Mouse (Mus musculus): Measurements from ENCODE around the gene H2-Q2. TPM values are rescaled to one million over a fixed set of nuclear protein-coding genes. Genes with fewer than 3 reads are reported as not detected.
"Not testable (repeated sequence)": the region's sequence is repeated elsewhere in the genome, so short reads cannot be mapped to it uniquely, and the experiment has no call there.

Gene H2-Q2
- polyA plus RNA-seq, 2 experiments = 0.57 to 1.8 TPM

DNA sequence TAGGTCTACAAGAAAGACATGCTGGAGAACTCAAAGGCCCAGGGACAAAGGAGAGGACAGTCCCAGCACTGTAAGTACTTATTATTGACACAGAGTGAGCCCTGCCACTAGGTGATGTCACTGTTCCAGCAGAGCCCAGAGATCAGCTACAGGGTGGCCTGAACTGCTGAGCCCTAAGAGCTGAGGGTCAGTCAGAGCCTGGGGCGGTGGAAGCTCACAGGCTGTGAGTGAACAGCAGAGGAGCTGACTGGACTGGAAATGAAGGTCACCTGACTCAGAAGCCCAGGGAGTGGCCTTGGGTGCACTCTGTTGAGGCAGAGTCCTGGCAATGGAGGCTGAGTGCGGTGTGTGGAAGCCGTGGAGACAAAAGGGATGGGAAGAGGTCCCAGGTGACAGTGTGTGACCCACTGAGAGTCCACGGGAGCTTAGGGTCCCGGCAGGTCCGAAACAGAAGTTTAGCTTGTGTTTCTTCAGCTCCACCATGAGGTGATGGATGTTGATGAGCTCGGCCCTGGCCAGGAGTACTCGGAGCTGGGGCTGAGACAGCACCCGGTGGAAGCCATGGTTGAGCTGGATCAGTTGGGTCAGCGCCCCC, 38.2 kb upstream of the H2-Q2 start:
- ATAC-seq (ENCODE audit: insufficient read depth) = 0 out of 2 replicates have a peak, but pooled peaks have one; percentile 28
- 58% methylated on average over 10 of the region's 10 CpGs for WGBS (ENCODE audit: insufficient replicate concordance)
- TF ChIP-seq EP300 (IDR thresholded peaks at IDR 0.05; ENCODE audit: low read depth) (no peak), CTCF (IDR thresholded peaks at IDR 0.05; ENCODE audit: low read depth) (no peak; the same call in 1 of the 2 replicates)

DNA sequence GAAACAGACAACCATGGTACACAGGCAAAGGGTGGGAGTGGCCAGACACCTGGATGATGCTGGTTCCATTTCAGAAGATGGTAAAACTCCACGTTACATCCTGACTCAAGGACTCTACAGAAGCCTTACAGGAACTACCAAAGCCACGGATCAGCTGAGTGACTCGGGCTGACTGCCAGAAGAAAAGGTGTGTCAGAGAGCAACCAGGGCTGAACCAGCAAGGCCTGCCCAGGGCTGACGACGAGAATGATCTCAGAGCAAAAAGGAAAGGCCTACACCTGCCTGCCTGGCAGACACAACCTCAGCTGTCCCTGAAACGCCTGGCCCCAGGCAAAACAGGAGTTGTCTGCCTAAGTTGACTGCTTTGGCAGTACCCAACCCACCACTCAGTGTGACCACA, 37.6 kb upstream of the H2-Q2 start:
- Histone ChIP-seq H3K36me3 (replicated peaks; ENCODE audit: control insufficient read depth, insufficient read depth, low read depth) (no peaks in the 10 kb centered on the region), H3K9me3 (ENCODE audit: control insufficient read depth, low read length) (no peaks in the 10 kb centered on the region), H3K9ac (replicated peaks) (no peak overlapping the region), H3K4me1 (replicated peaks; ENCODE audit: control insufficient read depth in 2 of 2, insufficient read depth in 2 of 2, low read length in 1 of 2) (peaks cover 0 to 3% of the 10 kb centered on the region in 2 experiments; a peak in 2 of 4 replicates), H3K27ac (no peak overlapping the region), H3K27me3 (ENCODE audit: control insufficient read depth, insufficient read depth, low read length) (no peaks in the 10 kb centered on the region), H3K4me3 (ENCODE audit: insufficient read depth in 1 of 2, low read depth in 2 of 2, low read length in 2 of 2) (no peak overlapping the region), H3K4me2 (ENCODE audit: low read depth) (no peak overlapping the region)
- 33% methylated on average over 6 of the region's 6 CpGs for WGBS (ENCODE audit: insufficient replicate concordance)
- no peak for ATAC-seq (ENCODE audit: insufficient read depth)
- no peak for DNase-seq (ENCODE audit: low read depth in 3 of 3, low spot score in 3 of 3)
- TF ChIP-seq CTCF (IDR thresholded peaks at IDR 0.05; ENCODE audit: low read depth) (no peak), EP300 (IDR thresholded peaks at IDR 0.05; ENCODE audit: low read depth) (no peak)

More for the DNA sequence above, 38.2 kb upstream of the H2-Q2 start:
- no peaks in the 10 kb centered on the region for H3K9me3 ChIP-seq (ENCODE audit: control insufficient read depth, low read length)
- no peak overlapping the region for H3K4me2 ChIP-seq (ENCODE audit: low read depth)
- H3K9ac ChIP-seq (replicated peaks) = no peak overlapping the region
- no peak for DNase-seq (ENCODE audit: low read depth in 3 of 3, low spot score in 3 of 3)
- H3K4me3 ChIP-seq (ENCODE audit: insufficient read depth in 1 of 2, low read depth in 2 of 2, low read length in 2 of 2) = no peak overlapping the region
- H3K27ac ChIP-seq = no peak overlapping the region
- no peaks in the 10 kb centered on the region for H3K36me3 ChIP-seq (replicated peaks; ENCODE audit: control insufficient read depth, insufficient read depth, low read depth)
- H3K27me3 ChIP-seq (ENCODE audit: control insufficient read depth, insufficient read depth, low read length) = no peaks in the 10 kb centered on the region
- peaks cover 0 to 3% of the 10 kb centered on the region in 2 experiments; a peak in 2 of 4 replicates for H3K4me1 ChIP-seq (replicated peaks; ENCODE audit: control insufficient read depth in 2 of 2, insufficient read depth in 2 of 2, low read length in 1 of 2)

DNA sequence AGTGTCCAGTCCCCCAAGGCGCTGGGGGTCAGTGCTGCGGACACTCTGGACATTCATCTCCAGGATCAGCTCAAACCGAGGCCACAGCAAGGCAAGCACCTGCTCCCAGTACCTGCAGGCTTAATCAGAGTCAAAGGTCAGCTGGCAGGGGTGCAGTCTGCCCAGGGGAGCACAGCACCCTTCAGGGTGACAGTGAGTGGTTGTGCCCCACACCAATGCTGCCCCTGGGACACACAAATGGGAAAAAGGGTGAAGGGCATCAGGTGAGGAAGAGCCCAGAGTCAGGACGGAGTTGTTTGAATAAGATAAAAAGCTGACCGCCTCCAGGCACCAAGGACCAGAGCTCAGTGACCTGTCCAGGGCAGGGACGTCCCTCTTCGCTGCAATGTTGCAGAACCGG, 37.1 kb upstream of the H2-Q2 start:
- not testable (repeated sequence) for H3K27me3 ChIP-seq (ENCODE audit: control insufficient read depth, insufficient read depth, low read length); H3K4me3 ChIP-seq (ENCODE audit: insufficient read depth in 1 of 2, low read depth in 2 of 2, low read length in 2 of 2); H3K27ac ChIP-seq; DNase-seq (ENCODE audit: low read depth in 3 of 3, low spot score in 3 of 3); H3K36me3 ChIP-seq (replicated peaks; ENCODE audit: control insufficient read depth, insufficient read depth, low read depth); H3K9ac ChIP-seq (replicated peaks); H3K4me2 ChIP-seq (ENCODE audit: low read depth); ATAC-seq (ENCODE audit: insufficient read depth); H3K4me1 ChIP-seq (replicated peaks; ENCODE audit: control insufficient read depth in 2 of 2, insufficient read depth in 2 of 2, low read length in 1 of 2); H3K9me3 ChIP-seq (ENCODE audit: control insufficient read depth, low read length)
- 52% methylated on average over 8 of the region's 8 CpGs for WGBS (ENCODE audit: insufficient replicate concordance)

DNA sequence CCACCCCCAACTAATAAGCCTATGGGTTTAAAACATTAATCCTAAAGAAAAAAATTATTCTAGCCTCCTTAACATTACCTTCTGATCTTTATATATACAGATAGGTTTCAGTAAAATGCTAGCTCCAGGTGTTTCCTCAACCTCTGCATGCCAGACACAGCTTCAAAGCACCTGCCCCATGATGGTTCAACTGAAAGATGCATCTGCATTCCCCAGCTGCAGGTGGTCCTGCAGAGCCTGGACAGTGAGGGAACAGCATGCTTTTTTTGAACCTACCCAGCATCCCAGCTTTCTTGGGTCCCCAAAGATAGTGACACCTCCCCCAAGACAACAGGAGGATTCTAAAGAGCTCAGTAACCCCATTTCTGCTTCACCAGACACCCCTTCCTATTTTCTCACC, 23.4 kb upstream of the H2-Q2 start:
- Histone ChIP-seq H3K9ac (replicated peaks) (no peak overlapping the region), H3K27me3 (ENCODE audit: control insufficient read depth, insufficient read depth, low read length) (peaks cover 13% of the 10 kb centered on the region), H3K4me2 (ENCODE audit: low read depth) (no peak overlapping the region), H3K4me3 (ENCODE audit: insufficient read depth in 1 of 2, low read depth in 2 of 2, low read length in 2 of 2) (no peak overlapping the region), H3K36me3 (replicated peaks; ENCODE audit: control insufficient read depth, insufficient read depth, low read depth) (no peaks in the 10 kb centered on the region), H3K27ac (no peak overlapping the region), H3K4me1 (replicated peaks; ENCODE audit: control insufficient read depth in 2 of 2, insufficient read depth in 2 of 2, low read length in 1 of 2) (no peaks in the 10 kb centered on the region; a peak in 1 of 4 replicates), H3K9me3 (ENCODE audit: control insufficient read depth, low read length) (no peaks in the 10 kb centered on the region)
- TF ChIP-seq EP300 (IDR thresholded peaks at IDR 0.05; ENCODE audit: low read depth) = no peak
- TF ChIP-seq CTCF (IDR thresholded peaks at IDR 0.05; ENCODE audit: low read depth) = no peak
- ATAC-seq (ENCODE audit: insufficient read depth) (no peak), DNase-seq (ENCODE audit: low read depth in 3 of 3, low spot score in 3 of 3) (no peak)

DNA sequence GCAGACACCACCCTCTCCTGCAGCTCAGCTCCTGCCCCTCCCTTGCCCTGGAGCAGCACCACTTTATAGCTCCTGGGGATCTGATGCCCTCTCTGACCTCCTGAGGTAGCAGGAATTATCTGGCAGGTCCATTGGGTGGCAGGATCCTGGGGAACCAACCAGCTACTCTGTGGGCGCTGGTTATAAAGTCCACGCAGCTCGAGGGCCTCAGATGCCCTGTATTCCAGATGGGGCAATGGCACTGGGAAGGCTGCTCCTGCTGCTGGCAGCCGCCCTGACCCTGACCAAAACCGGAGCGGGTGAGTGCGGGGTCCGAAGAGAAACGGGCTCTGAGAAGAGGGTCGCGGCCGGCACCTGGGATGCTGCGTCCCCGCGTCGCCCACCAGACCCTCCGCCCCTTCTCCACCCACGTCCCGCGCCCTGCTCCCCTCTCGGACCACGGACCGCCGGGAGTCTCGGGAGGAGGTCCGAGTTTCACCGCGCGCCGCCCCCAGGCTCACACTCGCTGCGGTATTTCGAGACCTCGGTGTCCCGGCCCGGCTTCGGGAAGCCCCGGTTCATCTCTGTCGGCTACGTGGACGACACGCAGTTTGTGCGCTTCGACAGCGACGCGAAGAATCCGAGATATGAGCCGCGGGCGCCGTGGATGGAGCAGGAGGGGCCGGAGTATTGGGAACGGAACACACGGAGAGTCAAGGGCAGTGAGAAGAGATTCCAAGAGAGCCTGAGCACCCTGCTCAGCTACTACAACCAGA, 21.5 kb upstream of the H2-Q2 start, which contains the start of gene H2-Q1:
H2-Q1 (plus strand) TSS at position 79 of the 755 bp plus-strand sequence.
- H3K36me3 ChIP-seq (replicated peaks; ENCODE audit: control insufficient read depth, insufficient read depth, low read depth) = no peaks in the 10 kb centered on the region
- H3K4me2 ChIP-seq (ENCODE audit: low read depth) = peak within 1 kb of the TSS; percentile 52
- 2% methylated on average over 55 of the region's 55 CpGs for WGBS (ENCODE audit: insufficient replicate concordance)
- DNase-seq (ENCODE audit: low read depth in 3 of 3, low spot score in 3 of 3) (no peak), ATAC-seq (ENCODE audit: insufficient read depth) (no peak)
- H3K4me3 ChIP-seq (ENCODE audit: insufficient read depth in 1 of 2, low read depth in 2 of 2, low read length in 2 of 2) = peak within 1 kb of the TSS in 1 of 2 experiments; percentile 27; a peak in 1 of 4 replicates
- H3K27me3 ChIP-seq (ENCODE audit: control insufficient read depth, insufficient read depth, low read length) = peaks cover 13% of the 10 kb centered on the region
- TF ChIP-seq EP300 (IDR thresholded peaks at IDR 0.05; ENCODE audit: low read depth) (no peak), CTCF (IDR thresholded peaks at IDR 0.05; ENCODE audit: low read depth) (no peak)
- no peaks in the 10 kb centered on the region for H3K9me3 ChIP-seq (ENCODE audit: control insufficient read depth, low read length)
- H3K9ac ChIP-seq (replicated peaks) = no peak within 1 kb of the TSS
- no peaks in the 10 kb centered on the region; a peak in 1 of 4 replicates for H3K4me1 ChIP-seq (replicated peaks; ENCODE audit: control insufficient read depth in 2 of 2, insufficient read depth in 2 of 2, low read length in 1 of 2)
- H3K27ac ChIP-seq = no peak within 1 kb of the TSS
